Mouse (Mus musculus) left cerebral cortex, postnatal 36 days (tissue): Measurements from ENCODE around the gene Armh2. TPM values are rescaled to one million over a fixed set of nuclear protein-coding genes. Genes with fewer than 3 reads are reported as not detected.

Source experiments
- DNase-seq, 2 experiments: peaks; one replicate each; pipeline ENCODE4 v3.0.0; 2021 to 2022; ENCODE audit warnings: low spot score in 2 of 2, mixed read lengths in 1 of 2
- intact Hi-C: fragments of 180-260 bp; cut with DNase I; formaldehyde crosslinking; loops from one replicate; pipeline ENCODE4 v1.15.1; 2025
- total RNA-seq, 2 experiments: library from RNA; stranded (reverse); gene quantifications; 2 replicates each; pipeline ENCODE4 v1.2.3; 2021

Gene Armh2
- total RNA-seq = not detected

GRCm38 (mm10) chr13:24741028-24741427 is at the start of gene Armh2:
Gene Armh2 (plus strand): TSS chr13:24741232.
- intact Hi-C loops = no loop called here
- DNase-seq = no peak

DNA sequence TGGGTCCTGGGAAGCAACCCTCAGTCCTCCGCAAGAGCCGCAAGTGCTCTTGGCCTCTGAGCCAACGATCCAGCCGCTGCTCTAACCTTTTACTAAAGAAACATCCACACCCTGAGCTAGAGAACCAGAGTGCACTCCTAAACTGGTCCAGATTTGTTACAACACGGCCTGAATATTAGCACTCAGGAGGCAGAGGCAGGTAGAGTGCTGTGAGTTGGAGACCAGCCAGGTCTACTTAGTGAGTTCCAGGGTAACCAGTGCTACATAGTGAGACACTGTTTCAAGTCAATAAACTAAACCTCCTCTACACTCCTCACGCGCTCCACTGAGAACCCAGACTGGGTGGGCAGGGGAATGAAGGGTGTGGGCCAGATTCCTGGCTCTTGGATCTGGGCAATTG is 47.7 kb upstream of the Armh2 start:
- intact Hi-C loops = no loop called here
- DNase-seq = no peak

DNA sequence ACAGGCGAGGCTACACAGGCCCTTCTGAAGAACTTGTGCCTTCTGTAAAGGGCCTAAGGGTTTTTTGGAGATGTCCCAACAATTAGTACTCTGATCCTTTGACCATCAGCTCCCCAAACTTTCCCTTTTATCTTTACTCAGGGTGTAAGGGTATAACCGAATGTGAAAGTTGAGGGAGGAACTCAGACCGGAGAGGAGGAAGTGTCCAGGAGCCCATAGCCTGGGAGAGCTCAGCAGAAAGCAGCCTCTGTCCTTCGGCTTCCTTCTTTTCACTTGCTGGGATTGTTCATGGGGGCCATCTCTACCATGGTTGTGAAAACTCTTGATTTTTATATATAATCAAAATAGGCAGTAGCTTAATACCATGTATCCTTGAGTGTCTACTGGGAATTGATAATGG is 42.3 kb upstream of the Armh2 start:
- no peak for DNase-seq
- intact Hi-C loops = no loop called here

DNA sequence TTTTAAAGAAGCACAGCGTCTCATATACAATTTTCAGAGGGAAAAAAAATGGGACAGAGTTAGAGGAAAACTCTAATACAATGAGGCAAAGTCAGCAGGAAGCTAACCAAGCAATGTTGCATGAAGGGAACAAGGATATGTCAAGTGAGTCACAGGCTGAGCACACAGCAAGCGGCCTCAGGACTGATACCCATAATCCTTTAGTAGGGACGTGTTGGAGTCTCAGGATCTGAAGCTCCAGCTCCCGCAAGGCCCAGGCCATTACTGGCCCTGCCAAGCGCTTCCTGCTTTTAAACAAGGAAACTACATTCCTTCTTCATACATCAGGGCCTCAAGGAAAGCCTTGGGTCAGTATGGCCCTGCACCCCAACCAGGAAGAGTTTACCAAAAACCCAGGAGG is 38.9 kb upstream of the Armh2 start:
- intact Hi-C loops = no loop called here
- DNase-seq = no peak

DNA sequence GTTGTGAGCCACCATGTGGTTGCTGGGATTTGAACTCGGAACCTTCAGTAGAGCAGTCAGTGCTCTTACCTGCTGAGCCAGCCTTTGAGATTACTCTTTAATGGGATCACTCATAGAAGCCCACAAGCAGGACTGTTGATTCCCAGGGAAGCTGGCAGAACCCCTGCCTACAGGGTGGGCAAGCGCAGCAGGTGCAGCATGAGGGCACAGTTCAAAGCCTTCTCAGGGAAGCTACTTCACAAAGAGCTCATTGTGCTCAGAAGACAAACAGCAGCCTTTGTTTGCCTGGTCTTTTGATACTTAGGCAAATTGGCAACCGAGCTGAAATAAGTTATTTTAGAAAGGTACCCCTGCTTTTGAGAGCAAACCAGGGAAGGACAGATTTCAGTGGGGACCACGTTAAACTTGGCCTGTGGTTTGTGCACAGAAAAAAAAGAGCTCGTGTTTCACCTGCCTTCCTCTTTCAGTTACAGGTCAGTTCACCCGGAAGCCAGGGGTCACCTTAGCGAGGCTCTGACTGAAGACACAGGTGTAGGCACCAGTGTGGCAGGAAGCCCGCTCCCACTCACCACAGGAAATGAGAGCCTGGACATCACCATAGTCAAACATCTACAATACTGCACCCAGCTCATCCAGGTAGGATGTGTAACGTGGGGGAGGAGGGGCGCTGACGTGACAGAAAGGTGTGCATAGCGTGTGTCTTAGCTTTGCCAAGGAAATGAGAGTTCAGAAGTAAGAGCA is 31.2 kb upstream of the Armh2 start:
- intact Hi-C loops = no loop called here
- no peak for DNase-seq

DNA sequence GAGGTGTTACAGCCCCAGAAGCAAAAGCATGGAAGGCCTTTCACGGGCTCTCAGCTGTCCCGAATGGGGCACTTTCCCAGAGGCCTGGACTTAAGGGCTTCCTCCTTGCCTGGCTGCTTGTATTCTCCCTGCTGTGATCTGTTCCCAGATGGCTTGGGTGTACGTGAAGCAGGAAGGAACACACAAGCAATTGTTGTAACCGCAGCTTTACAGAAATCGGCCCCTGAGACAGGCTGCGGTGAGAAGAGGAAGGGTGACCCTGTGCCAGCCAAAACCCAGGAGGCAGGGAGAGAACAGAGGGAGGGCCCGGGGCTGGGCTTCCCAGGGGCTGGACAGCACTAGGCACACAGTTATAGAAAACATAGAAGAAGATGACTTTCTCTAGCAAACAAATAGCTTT is 30.1 kb upstream of the Armh2 start:
- intact Hi-C loops = no loop called here
- DNase-seq = no peak

DNA sequence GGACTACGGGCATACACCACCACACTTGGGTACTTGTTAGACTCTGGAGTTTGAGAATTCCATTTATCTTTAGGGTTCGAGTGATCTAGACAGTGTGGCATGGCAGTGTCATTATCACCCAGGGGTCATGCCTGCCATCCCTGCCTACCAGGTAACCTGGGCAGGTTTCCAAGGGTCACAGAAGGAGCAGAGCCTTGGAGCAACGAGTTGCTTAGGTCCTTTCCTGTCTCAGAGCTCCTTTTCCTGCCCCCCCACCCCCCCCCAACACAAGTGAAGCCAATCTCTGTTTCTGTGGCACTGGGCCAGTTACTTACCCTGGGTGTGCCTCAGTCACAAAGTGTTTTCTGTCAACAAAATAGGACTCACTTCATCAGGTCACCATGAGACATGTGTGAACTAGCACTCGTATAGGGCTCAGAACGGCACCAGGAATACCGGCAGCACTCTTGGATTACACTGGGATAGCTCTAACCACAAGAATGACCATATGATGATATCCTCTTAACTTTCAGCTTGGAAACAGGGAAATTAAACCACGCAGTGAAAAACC is 28.4 kb upstream of the Armh2 start:
- intact Hi-C loops = loop anchor here (2.0 kb wide), 1 partner anchor 230 kb away; no protein-coding TSS in a partner anchor
- DNase-seq = no peak

DNA sequence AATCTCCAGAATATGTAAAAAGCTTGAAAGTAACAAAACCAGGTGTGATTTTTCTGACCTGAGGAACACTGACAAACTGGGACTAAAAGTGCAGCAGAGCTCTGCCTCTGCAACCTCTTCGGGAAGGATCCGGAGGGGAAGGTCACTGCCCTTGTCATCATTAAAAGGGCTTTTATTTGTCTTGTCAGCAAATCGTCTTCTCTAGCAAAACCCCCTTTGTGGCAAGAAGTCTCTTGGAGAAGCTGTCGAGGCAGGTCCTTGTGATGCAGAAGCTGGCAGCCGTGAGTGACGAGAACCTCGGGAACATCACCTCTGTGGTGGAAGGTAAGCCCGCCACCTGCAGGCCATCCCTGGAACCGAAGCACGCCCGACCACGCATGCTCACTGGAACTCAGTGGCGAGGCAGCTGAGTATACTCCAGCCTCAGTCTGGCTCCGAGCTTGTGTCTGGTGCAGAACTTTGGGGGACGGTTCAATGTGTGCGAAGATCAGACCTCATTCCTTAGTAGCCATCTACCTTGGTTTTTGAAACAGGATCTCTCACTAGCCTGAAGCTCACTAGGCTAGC is 27.5 kb upstream of the Armh2 start:
- peak; percentile 87 to 88 for DNase-seq

DNA sequence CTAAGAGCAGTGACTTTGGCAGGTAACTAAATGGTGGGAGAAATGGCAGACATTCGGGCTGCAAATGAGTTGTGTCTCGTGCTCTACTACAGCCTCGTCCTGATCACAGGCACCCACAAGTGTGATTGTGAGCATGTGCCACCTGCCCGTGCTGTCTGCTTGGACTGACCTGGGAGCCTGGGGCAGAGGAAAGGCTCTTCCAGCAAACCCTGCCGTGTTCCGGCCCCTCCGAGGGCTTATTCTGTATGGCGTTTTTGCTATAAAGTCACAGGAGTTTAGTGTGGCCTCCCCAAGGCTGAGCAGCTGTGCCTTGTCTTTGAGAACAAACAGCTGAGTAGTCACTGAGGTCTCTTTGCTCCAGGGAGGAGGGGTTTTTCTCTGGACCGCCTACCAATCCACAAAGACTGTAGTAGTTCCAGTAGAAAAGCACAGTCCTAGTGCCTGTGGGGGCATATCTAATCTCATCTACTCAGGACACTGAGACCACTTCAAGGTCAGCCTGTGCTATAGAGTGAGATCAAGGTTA is 26.6 kb upstream of the Armh2 start:
- intact Hi-C loops = no loop called here
- no peak for DNase-seq

More for the DNA sequence above, 27.5 kb upstream of the Armh2 start:
- intact Hi-C loops = loop anchor here (2.0 kb wide), 1 partner anchor 231 kb away; no protein-coding TSS in a partner anchor

- no peak for DNase-seq
- intact Hi-C loops = no loop called here
Observed at GRCm38 (mm10) chr13:24715601-24716000, 25.4 kb upstream of the Armh2 start.

DNA sequence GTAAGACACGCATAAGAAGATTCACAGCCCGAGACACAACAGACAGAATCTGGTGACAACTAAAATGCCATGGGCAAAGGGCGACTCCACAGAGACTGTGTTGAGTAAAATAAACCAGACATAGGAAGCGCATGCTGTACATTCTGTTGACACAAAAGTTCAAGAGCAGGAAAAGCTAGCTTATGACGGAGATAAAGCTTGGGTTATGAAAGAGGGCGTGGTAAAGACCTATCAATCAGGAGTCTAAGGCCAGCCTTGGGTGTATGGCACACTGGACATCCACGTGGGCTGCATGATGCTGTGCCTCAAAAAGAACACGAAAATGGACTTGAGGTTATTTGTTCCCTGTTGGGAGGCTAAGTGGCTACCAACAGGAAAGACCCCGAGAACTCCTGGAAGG is 24.6 kb upstream of the Armh2 start:
- DNase-seq = no peak
- intact Hi-C loops = no loop called here

DNA sequence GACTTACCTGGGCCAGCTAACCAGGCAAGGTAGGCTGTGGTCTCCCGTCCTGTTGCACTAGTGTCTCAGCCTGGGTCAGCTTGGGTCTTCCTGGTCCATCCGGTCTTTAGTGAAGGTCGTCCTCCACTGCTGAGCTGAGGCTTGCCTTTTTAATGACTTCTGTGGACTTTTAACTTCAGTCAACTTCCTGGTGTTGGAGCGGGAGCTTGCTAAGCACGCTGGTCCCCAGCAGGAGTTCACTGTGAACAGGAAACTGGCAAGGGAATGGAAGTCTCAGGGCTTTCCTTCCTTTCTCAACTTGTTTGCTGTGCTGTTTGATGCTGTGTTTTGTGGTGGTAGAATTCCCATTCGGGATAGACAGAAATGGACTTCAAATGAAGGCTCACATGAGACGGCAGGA is 23.4 kb upstream of the Armh2 start:
- no peak for DNase-seq
- intact Hi-C loops = no loop called here

GRCm38 (mm10) chr13:24721502-24721901 is 19.5 kb upstream of the Armh2 start:
- DNase-seq = no peak
- intact Hi-C loops = no loop called here

GRCm38 (mm10) chr13:24723699-24724394 is 17.2 kb upstream of the Armh2 start:
- intact Hi-C loops = no loop called here
- no peak for DNase-seq

DNA sequence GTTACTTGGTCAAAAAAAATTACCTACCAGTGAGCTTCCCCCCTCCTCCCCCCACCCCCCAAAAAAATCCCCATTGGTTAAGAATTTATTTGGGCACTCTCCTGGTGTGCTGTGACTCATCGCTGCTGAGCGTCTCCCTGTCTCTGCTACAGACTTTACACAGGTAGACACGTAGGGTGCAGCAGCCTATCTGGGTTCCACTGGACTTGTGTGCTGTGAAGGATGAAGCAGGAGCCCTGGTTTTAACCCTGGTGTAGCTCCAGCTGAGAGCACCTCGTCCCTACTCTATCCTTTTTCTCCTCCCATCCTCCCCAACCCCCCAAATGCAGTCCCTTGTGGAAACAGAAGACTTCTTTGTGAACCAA is 16.7 kb upstream of the Armh2 start:
- DNase-seq = no peak

DNA sequence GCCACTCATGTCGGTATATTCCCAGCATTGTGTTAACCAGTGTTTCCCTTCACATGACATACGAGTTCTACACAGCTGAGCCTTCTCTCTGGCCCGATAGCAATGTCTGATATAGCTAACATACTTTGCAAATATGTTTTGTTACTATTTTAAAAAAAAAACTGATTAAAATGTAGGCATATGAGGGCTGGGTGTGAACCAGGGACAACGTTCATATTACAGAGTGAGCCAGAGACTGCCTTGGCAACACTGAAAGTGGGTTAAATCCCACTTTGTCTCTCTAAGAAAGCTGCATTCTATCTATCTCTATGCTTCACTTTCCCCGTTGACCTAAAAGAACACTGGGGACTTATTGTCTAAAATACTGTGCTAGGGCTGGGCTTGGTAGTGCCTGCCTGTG is 11.9 kb upstream of the Armh2 start:
- no peak for DNase-seq
- intact Hi-C loops = no loop called here

More for the DNA sequence above, 16.7 kb upstream of the Armh2 start:
- intact Hi-C loops = no loop called here

- DNase-seq = no peak
- intact Hi-C loops = no loop called here
Observed at GRCm38 (mm10) chr13:24734502-24734901, 6.5 kb upstream of the Armh2 start.

GRCm38 (mm10) chr13:24735608-24736131 is 5.4 kb upstream of the Armh2 start:
- no peak for DNase-seq
- intact Hi-C loops = no loop called here

GRCm38 (mm10) chr13:24747823-24748222 is 6.8 kb downstream of the Armh2 start:
- DNase-seq = no peak
- intact Hi-C loops = no loop called here

- intact Hi-C loops = no loop called here
- no peak for DNase-seq
Observed at GRCm38 (mm10) chr13:24750807-24751206, 9.8 kb downstream of the Armh2 start.
